In genomic region chr16:29945376-29945890, GRCm38 (mm10) we compare ENCODE assay signal across 8 mouse cellular contexts.
DNase-seq lines count a peak whose midpoint lies in the region; ATAC-seq and TF ChIP-seq lines count a peak whose summit lies in the region.

No protein-coding gene starts in this region.

- peak overlapping the region; percentile 71 for H3K4me2 ChIP-seq in heart, embryonic 13.5 days
- H3K4me2 ChIP-seq in kidney, embryonic 16.5 days (replicated peaks; ENCODE audit: low read depth, low read length), result peak overlapping the region; percentile 58
- peak overlapping the region; percentile 61 for H3K4me2 ChIP-seq in stomach, postnatal 0 days (replicated peaks; ENCODE audit: low read depth)

- peak overlapping the region; percentile 94 for H3K27ac ChIP-seq in heart, embryonic 13.5 days (replicated peaks)
- H3K27ac ChIP-seq in kidney, embryonic 16.5 days (ENCODE audit: low read length), result peak overlapping the region; percentile 89
- peak overlapping the region; percentile 72 for H3K27ac ChIP-seq in macrophage
- peak overlapping the region; percentile 96 for H3K27ac ChIP-seq in stomach, postnatal 0 days (replicated peaks)

- H3K27me3 ChIP-seq in erythroblast, embryonic 14.5 days (ENCODE audit: control insufficient read depth), result peaks cover 21% of the 10 kb centered on the region
- no peaks in the 10 kb centered on the region for H3K27me3 ChIP-seq in heart, embryonic 13.5 days (replicated peaks)
- peaks cover 2% of the 10 kb centered on the region; the same call in 1 of the 2 replicates for H3K27me3 ChIP-seq in kidney, embryonic 16.5 days (ENCODE audit: insufficient read depth, low read length)
- no peaks in the 10 kb centered on the region for H3K27me3 ChIP-seq in stomach, postnatal 0 days (ENCODE audit: control insufficient read depth, insufficient read depth, low read length)

- peak; percentile 21 for DNase-seq in stomach, postnatal 0 days (ENCODE audit: low spot score)
- no peak for DNase-seq in cerebellum, adult 18-20 months

- no peaks in the 10 kb centered on the region for H3K79me2 ChIP-seq in macrophage (ENCODE audit: inconsistent target)

- peak overlapping the region; percentile 77 for H3K9ac ChIP-seq in heart, embryonic 13.5 days
- peak overlapping the region; percentile 65 for H3K9ac ChIP-seq in kidney, embryonic 16.5 days (replicated peaks; ENCODE audit: low read length)
- H3K9ac ChIP-seq in stomach, postnatal 0 days (ENCODE audit: low read length), result peak overlapping the region; percentile 63

- no peak for ATAC-seq in erythroblast, adult 5-6 weeks (replicated peaks; ENCODE audit: low FRiP score, poor library complexity, severe bottlenecking)
- ATAC-seq in common myeloid progenitor, adult 5-6 weeks (replicated peaks; ENCODE audit: low read depth, poor library complexity, severe bottlenecking), result peak; percentile 89
- ATAC-seq in heart, embryonic 13.5 days (ENCODE audit: extremely low read depth, insufficient number of reproducible peaks, low FRiP score, low TSS enrichment), result no peak
- 0 out of 2 replicates have a peak, but pooled peaks have one; percentile 28 for ATAC-seq in kidney, embryonic 16.5 days (ENCODE audit: low FRiP score, low TSS enrichment)
- peak; percentile 64 for ATAC-seq in stomach, postnatal 0 days (ENCODE audit: low FRiP score, low TSS enrichment)

- WGBS in heart, embryonic 13.5 days, result 4% methylated on average over 9 of the region's 9 CpGs
- WGBS in kidney, embryonic 16.5 days, result 4% methylated on average over 9 of the region's 9 CpGs
- WGBS in macrophage (ENCODE audit: missing documents), result 1% methylated on average over 9 of the region's 9 CpGs
- WGBS in stomach, postnatal 0 days, result 4% methylated on average over 9 of the region's 9 CpGs

- no peak for TF ChIP-seq EP300 in stomach, postnatal 0 days (optimal IDR thresholded peaks at IDR 0.05)

- peaks cover 9% of the 10 kb centered on the region for H3K4me1 ChIP-seq in erythroblast, embryonic 14.5 days (ENCODE audit: control insufficient read depth)
- peaks cover 48% of the 10 kb centered on the region for H3K4me1 ChIP-seq in heart, embryonic 13.5 days
- H3K4me1 ChIP-seq in kidney, embryonic 16.5 days (ENCODE audit: insufficient read depth, low read length), result peaks cover 25% of the 10 kb centered on the region
- H3K4me1 ChIP-seq in stomach, postnatal 0 days (replicated peaks; ENCODE audit: control insufficient read depth, insufficient read depth), result peaks cover 12% of the 10 kb centered on the region

- peak overlapping the region; percentile 41 for H3K4me3 ChIP-seq in erythroblast, embryonic 14.5 days (replicated peaks)
- H3K4me3 ChIP-seq in heart, embryonic 13.5 days, result peak overlapping the region; percentile 49
- H3K4me3 ChIP-seq in kidney, embryonic 16.5 days (ENCODE audit: low read length), result peak overlapping the region; percentile 34
- H3K4me3 ChIP-seq in macrophage (ENCODE audit: inconsistent target), result peak overlapping the region; percentile 12; the same call in 1 of the 2 replicates
- H3K4me3 ChIP-seq in stomach, postnatal 0 days (ENCODE audit: low read depth, low read length), result peak overlapping the region; percentile 27

- TF ChIP-seq CTCF in stomach, postnatal 0 days (IDR thresholded peaks at IDR 0.05; ENCODE audit: low read depth), result no peak

- H3K36me3 ChIP-seq in erythroblast, embryonic 14.5 days (ENCODE audit: control insufficient read depth), result no peaks in the 10 kb centered on the region
- no peaks in the 10 kb centered on the region for H3K36me3 ChIP-seq in heart, embryonic 13.5 days
- H3K36me3 ChIP-seq in kidney, embryonic 16.5 days (ENCODE audit: insufficient read depth, low read length), result no peaks in the 10 kb centered on the region
- no peaks in the 10 kb centered on the region for H3K36me3 ChIP-seq in macrophage (ENCODE audit: inconsistent target)
- H3K36me3 ChIP-seq in stomach, postnatal 0 days (ENCODE audit: control insufficient read depth, insufficient read depth, low read length), result no peaks in the 10 kb centered on the region

- H3K9me3 ChIP-seq in erythroblast, embryonic 14.5 days (ENCODE audit: control insufficient read depth, low read length), result no peaks in the 10 kb centered on the region
- no peaks in the 10 kb centered on the region for H3K9me3 ChIP-seq in heart, embryonic 13.5 days
- no peaks in the 10 kb centered on the region for H3K9me3 ChIP-seq in kidney, embryonic 16.5 days (ENCODE audit: low read length)
- no peaks in the 10 kb centered on the region for H3K9me3 ChIP-seq in stomach, postnatal 0 days (ENCODE audit: control insufficient read depth, low read length)

Comparison
In these comparisons a context has a peak if more than half of its experiments do, and no peak if none do; other contexts are left out.
1. ATAC-seq: peak in common myeloid progenitor, adult 5-6 weeks (single experiment), kidney, embryonic 16.5 days (single experiment) and stomach, postnatal 0 days (single experiment); none in erythroblast, adult 5-6 weeks (single experiment) and heart, embryonic 13.5 days (single experiment).
2. Peak in every context shown above with its lines, with median percentiles within 50 percentile points of each other: H3K4me3 ChIP-seq, H3K27ac ChIP-seq, H3K4me2 ChIP-seq and H3K9ac ChIP-seq.